8 mouse cellular contexts compared by ENCODE assay signal in the genomic region with DNA sequence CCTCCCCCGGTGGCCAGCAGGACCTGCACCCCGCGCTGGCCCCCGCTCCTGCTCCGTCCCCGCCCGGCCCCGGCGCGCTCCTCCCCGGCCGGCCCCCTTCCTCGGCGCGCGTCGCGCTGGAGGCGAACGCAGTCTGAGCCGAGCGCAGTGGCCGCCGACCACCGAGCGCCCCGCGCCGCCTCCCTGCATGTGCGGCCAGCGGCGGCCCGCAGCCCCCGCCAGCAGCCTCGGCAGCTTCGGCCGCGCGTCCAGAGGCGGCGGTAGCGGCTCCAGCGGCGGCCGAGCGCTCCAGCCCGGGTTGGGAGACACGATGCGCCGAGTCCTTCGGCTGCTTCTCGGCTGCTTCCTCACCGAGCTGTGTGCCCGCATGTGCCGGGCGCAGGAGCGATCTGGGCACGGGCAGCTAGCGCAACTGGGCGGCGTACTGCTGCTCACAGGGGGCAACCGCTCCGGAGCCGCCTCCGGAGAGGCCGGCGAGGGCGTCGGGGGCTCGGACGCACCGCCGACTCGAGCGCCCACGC. TPM values are rescaled to one million over a fixed set of nuclear protein-coding genes. Genes with fewer than 3 reads are reported as not detected.
DNase-seq lines count a peak whose midpoint lies in the region; ATAC-seq and TF ChIP-seq lines count a peak whose summit lies in the region.

No protein-coding gene starts in this region.

- peak; percentile 10 for DNase-seq in gastrocnemius, postnatal 14 days
- DNase-seq in gastrocnemius, postnatal 36 days = no peak
- peak; percentile 10 to 33 for DNase-seq in urinary bladder, adult 18-20 months (ENCODE audit: low spot score in 2 of 2)
- no peak for DNase-seq in urinary bladder, postnatal 14 days (ENCODE audit: low spot score)
- no peak for DNase-seq in heart, postnatal 0 days (ENCODE audit: low spot score)

- H3K4me3 ChIP-seq in heart, postnatal 0 days (ENCODE audit: low read depth, low read length) = peak overlapping the region; percentile 61
- peak overlapping the region; percentile 60 for H3K4me3 ChIP-seq in limb, embryonic 13.5 days
- H3K4me3 ChIP-seq in neural tube, embryonic 12.5 days = peak overlapping the region; percentile 53

- H3K9me3 ChIP-seq in heart, postnatal 0 days (replicated peaks; ENCODE audit: control insufficient read depth, low read length) = no peaks in the 10 kb centered on the region
- H3K9me3 ChIP-seq in limb, embryonic 13.5 days = no peaks in the 10 kb centered on the region
- H3K9me3 ChIP-seq in neural tube, embryonic 12.5 days = no peaks in the 10 kb centered on the region

- no peak for TF ChIP-seq CTCF in heart, postnatal 0 days (IDR thresholded peaks at IDR 0.05; ENCODE audit: low read depth)

- no peak overlapping the region for H3K27ac ChIP-seq in heart, postnatal 0 days (ENCODE audit: low read depth)
- H3K27ac ChIP-seq in limb, embryonic 13.5 days = no peak overlapping the region
- H3K27ac ChIP-seq in neural tube, embryonic 12.5 days = no peak overlapping the region

- peaks cover 79% of the 10 kb centered on the region for H3K27me3 ChIP-seq in heart, postnatal 0 days (ENCODE audit: control insufficient read depth, insufficient read depth, low read length)
- H3K27me3 ChIP-seq in limb, embryonic 13.5 days = peaks cover 99% of the 10 kb centered on the region
- H3K27me3 ChIP-seq in neural tube, embryonic 12.5 days (replicated peaks) = peaks cover 66% of the 10 kb centered on the region

- TF ChIP-seq EP300 in heart, postnatal 0 days (IDR thresholded peaks at IDR 0.05; ENCODE audit: low read depth) = no peak

- H3K9ac ChIP-seq in heart, postnatal 0 days (replicated peaks; ENCODE audit: low read depth, low read length) = no peak overlapping the region
- H3K9ac ChIP-seq in limb, embryonic 13.5 days = peak overlapping the region; percentile 70
- H3K9ac ChIP-seq in neural tube, embryonic 12.5 days = peak overlapping the region; percentile 58

- ATAC-seq in heart, postnatal 0 days (ENCODE audit: insufficient read depth, low read depth) = peak; percentile 49
- ATAC-seq in limb, embryonic 13.5 days (ENCODE audit: low FRiP score, low read depth) = peak; percentile 77
- ATAC-seq in neural tube, embryonic 12.5 days (ENCODE audit: low FRiP score, low read depth) = peak; percentile 73
- no peak for ATAC-seq in erythroid progenitor cell, adult 5-6 weeks (replicated peaks; ENCODE audit: low FRiP score, poor library complexity, severe bottlenecking)

- H3K36me3 ChIP-seq in heart, postnatal 0 days (replicated peaks; ENCODE audit: control insufficient read depth, insufficient read depth, low read length) = no peaks in the 10 kb centered on the region
- H3K36me3 ChIP-seq in limb, embryonic 13.5 days = no peaks in the 10 kb centered on the region
- H3K36me3 ChIP-seq in neural tube, embryonic 12.5 days = no peaks in the 10 kb centered on the region

- under 1% methylated on average over 63 of the region's 76 CpGs for WGBS in heart, postnatal 0 days
- under 1% methylated on average over 51 of the region's 76 CpGs for WGBS in limb, embryonic 13.5 days
- 1% methylated on average over 71 of the region's 76 CpGs for WGBS in neural tube, embryonic 12.5 days

- H3K4me2 ChIP-seq in heart, postnatal 0 days (ENCODE audit: low read depth, low read length) = peak overlapping the region; percentile 97
- H3K4me2 ChIP-seq in limb, embryonic 13.5 days (replicated peaks) = peak overlapping the region; percentile 96
- H3K4me2 ChIP-seq in neural tube, embryonic 12.5 days (replicated peaks) = peak overlapping the region; percentile 97

- H3K4me1 ChIP-seq in heart, postnatal 0 days (ENCODE audit: control insufficient read depth, insufficient read depth) = peaks cover 5% of the 10 kb centered on the region; the same call in 1 of the 2 replicates
- peaks cover 16% of the 10 kb centered on the region for H3K4me1 ChIP-seq in limb, embryonic 13.5 days
- peaks cover 19% of the 10 kb centered on the region for H3K4me1 ChIP-seq in neural tube, embryonic 12.5 days

- intact Hi-C loops in gastrocnemius, postnatal 14 days (cut with DNase I; ENCODE audit: low total_unique reads) = loop anchor here (5.0 kb wide), 1 partner anchor 218 kb away; no protein-coding TSS in a partner anchor
- intact Hi-C loops in gastrocnemius, postnatal 36 days (cut with DNase I) = loop anchor here (5.0 kb wide), 1 partner anchor 218 kb away; no protein-coding TSS in a partner anchor

RNA-seq across cellular contexts. Expression of gene Shisa9, which starts 0.4 kb away (rescaled TPM):
- total RNA-seq in gastrocnemius, postnatal 14 days (2021) = not detected
- total RNA-seq in gastrocnemius, postnatal 36 days (2021) = not detected
- total RNA-seq in heart, postnatal 0 days (2014; rRNA removed; ENCODE audit: low replicate concordance) = 0.04 TPM in 1 of 2 replicates, not detected in the other
- polyA plus RNA-seq in heart, postnatal 0 days (2015; fragmentation: Nextera tagmentation; extraction: Ambion mirVana) = 0.10 and 0.11 TPM in 2 replicates
- 0.97 and 1.1 TPM in 2 replicates for polyA plus RNA-seq in limb, embryonic 13.5 days (2015; fragmentation: Nextera tagmentation; extraction: Ambion mirVana)
- polyA plus RNA-seq in neural tube, embryonic 12.5 days (2016; fragmentation: Nextera tagmentation; extraction: Ambion mirVana) = 1.7 and 2.2 TPM in 2 replicates
- not detected in 2 replicates for total RNA-seq in erythroid progenitor cell, adult 5-6 weeks (2015; ENCODE audit: low replicate concordance)
- 0.53 TPM in 1 of 2 replicates, not detected in the other for total RNA-seq in erythroid progenitor cell, adult 5-6 weeks (2017; ENCODE audit: low replicate concordance)

Comparison
In these comparisons a context has a peak if more than half of its experiments do, and no peak if none do; other contexts are left out.
1. DNase-seq: peak in gastrocnemius, postnatal 14 days (single experiment) and urinary bladder, adult 18-20 months (2 of 2); none in gastrocnemius, postnatal 36 days (0 of 2), urinary bladder, postnatal 14 days (single experiment) and heart, postnatal 0 days (single experiment).
2. Peak in every context shown above with its lines, with median percentiles within 50 percentile points of each other: H3K4me2 ChIP-seq and H3K4me3 ChIP-seq.